8 mouse cellular contexts compared by ENCODE assay signal in genomic region chr17:66518877-66519553, GRCm38 (mm10). TPM values are rescaled to one million over a fixed set of nuclear protein-coding genes. Genes with fewer than 3 reads are reported as not detected.
DNase-seq lines count a peak whose midpoint lies in the region; ATAC-seq and TF ChIP-seq lines count a peak whose summit lies in the region.

No protein-coding gene starts in this region.

- peak overlapping the region; percentile 59 for H3K27ac ChIP-seq in forebrain, embryonic 14.5 days (ENCODE audit: low read depth, low read length)
- peak overlapping the region; percentile 62; the same call in 1 of the 2 replicates for H3K27ac ChIP-seq in intestine, embryonic 15.5 days
- H3K27ac ChIP-seq in liver, postnatal 0 days (ENCODE audit: low read depth), result peak overlapping the region; percentile 77
- H3K27ac ChIP-seq in neural tube, embryonic 15.5 days (replicated peaks), result peak overlapping the region; percentile 74

- under 1% methylated on average over 47 of the region's 57 CpGs for WGBS in forebrain, embryonic 14.5 days
- WGBS in intestine, embryonic 15.5 days, result under 1% methylated on average over 57 of the region's 57 CpGs
- WGBS in liver, postnatal 0 days (ENCODE audit: insufficient replicate concordance), result under 1% methylated on average over 52 of the region's 57 CpGs
- WGBS in neural tube, embryonic 15.5 days, result under 1% methylated on average over 56 of the region's 57 CpGs

- no peak for TF ChIP-seq EP300 in liver, postnatal 0 days (IDR thresholded peaks at IDR 0.05; ENCODE audit: low read depth)

- H3K9me3 ChIP-seq in forebrain, embryonic 14.5 days (replicated peaks; ENCODE audit: control insufficient read depth, low read length), result no peaks in the 10 kb centered on the region
- no peaks in the 10 kb centered on the region for H3K9me3 ChIP-seq in intestine, embryonic 15.5 days
- no peaks in the 10 kb centered on the region for H3K9me3 ChIP-seq in liver, postnatal 0 days (ENCODE audit: low read length)
- no peaks in the 10 kb centered on the region for H3K9me3 ChIP-seq in neural tube, embryonic 15.5 days (replicated peaks)

- TF ChIP-seq CTCF in liver, postnatal 0 days (IDR thresholded peaks at IDR 0.05; ENCODE audit: low read depth), result no peak

- peak overlapping the region; percentile 97 for H3K4me3 ChIP-seq in forebrain, embryonic 14.5 days (ENCODE audit: low read depth, low read length)
- H3K4me3 ChIP-seq in intestine, embryonic 15.5 days (replicated peaks), result peak overlapping the region; percentile 100
- H3K4me3 ChIP-seq in liver, postnatal 0 days (ENCODE audit: low read depth, low read length), result peak overlapping the region; percentile 98
- peak overlapping the region; percentile 93 for H3K4me3 ChIP-seq in neural tube, embryonic 15.5 days (replicated peaks)

- H3K36me3 ChIP-seq in forebrain, embryonic 14.5 days (ENCODE audit: control insufficient read depth, insufficient read depth, low read length), result no peaks in the 10 kb centered on the region
- H3K36me3 ChIP-seq in intestine, embryonic 15.5 days, result no peaks in the 10 kb centered on the region
- H3K36me3 ChIP-seq in liver, postnatal 0 days (replicated peaks; ENCODE audit: insufficient read depth, low read length), result no peaks in the 10 kb centered on the region
- no peaks in the 10 kb centered on the region for H3K36me3 ChIP-seq in neural tube, embryonic 15.5 days

- H3K27me3 ChIP-seq in forebrain, embryonic 14.5 days (replicated peaks; ENCODE audit: control insufficient read depth, insufficient read depth, low read length), result no peaks in the 10 kb centered on the region
- H3K27me3 ChIP-seq in intestine, embryonic 15.5 days (replicated peaks), result no peaks in the 10 kb centered on the region
- no peaks in the 10 kb centered on the region for H3K27me3 ChIP-seq in liver, postnatal 0 days (ENCODE audit: insufficient read depth, low read length)
- no peaks in the 10 kb centered on the region for H3K27me3 ChIP-seq in neural tube, embryonic 15.5 days (replicated peaks)

- peak; percentile 77 for ATAC-seq in forebrain, embryonic 14.5 days
- ATAC-seq in intestine, embryonic 15.5 days, result peak; percentile 77
- ATAC-seq in liver, postnatal 0 days, result peak; percentile 72
- peak; percentile 67 for ATAC-seq in neural tube, embryonic 15.5 days (ENCODE audit: low FRiP score)

- DNase-seq in urinary bladder, postnatal 14 days (ENCODE audit: low spot score), result peak; percentile 17
- DNase-seq in urinary bladder, postnatal 25 days (ENCODE audit: low spot score), result no peak
- peak; percentile 56 to 64 for DNase-seq in adrenal gland, postnatal 36 days
- peak; percentile 21 for DNase-seq in forebrain, embryonic 14.5 days (ENCODE audit: low spot score)
- peak; percentile 50 for DNase-seq in liver, postnatal 0 days
- no peak for DNase-seq in cerebellum, adult 9-11 months

- peak overlapping the region; percentile 99 for H3K9ac ChIP-seq in forebrain, embryonic 14.5 days (ENCODE audit: low read length)
- H3K9ac ChIP-seq in intestine, embryonic 15.5 days, result peak overlapping the region; percentile 97
- H3K9ac ChIP-seq in liver, postnatal 0 days (replicated peaks), result peak overlapping the region; percentile 95
- H3K9ac ChIP-seq in neural tube, embryonic 15.5 days (replicated peaks), result peak overlapping the region; percentile 97

- H3K4me2 ChIP-seq in forebrain, embryonic 14.5 days (ENCODE audit: low read length), result peak overlapping the region; percentile 75
- peak overlapping the region; percentile 84 for H3K4me2 ChIP-seq in intestine, embryonic 15.5 days (replicated peaks)
- H3K4me2 ChIP-seq in liver, postnatal 0 days (ENCODE audit: low read depth, low read length), result peak overlapping the region; percentile 90
- H3K4me2 ChIP-seq in neural tube, embryonic 15.5 days, result peak overlapping the region; percentile 64

- H3K4me1 ChIP-seq in forebrain, embryonic 14.5 days (ENCODE audit: control insufficient read depth, insufficient read depth, low read length), result peaks cover 14% of the 10 kb centered on the region
- H3K4me1 ChIP-seq in intestine, embryonic 15.5 days (replicated peaks), result peaks cover 20% of the 10 kb centered on the region
- H3K4me1 ChIP-seq in liver, postnatal 0 days (ENCODE audit: insufficient read depth), result peaks cover 13% of the 10 kb centered on the region
- H3K4me1 ChIP-seq in neural tube, embryonic 15.5 days, result peaks cover 34% of the 10 kb centered on the region

RNA-seq across cellular contexts. Expression of gene Rab12, which starts 0.5 kb away (rescaled TPM):
- total RNA-seq in adrenal gland, postnatal 36 days (2021), result 10 to 100 TPM; 87.5 to 97.8 TPM
- polyA plus RNA-seq in forebrain, embryonic 14.5 days (2014; fragmentation: Nextera tagmentation; extraction: Ambion mirVana), result 52.0 and 67.1 TPM in 2 replicates
- polyA plus RNA-seq in intestine, embryonic 15.5 days (2015; fragmentation: Nextera tagmentation; extraction: Ambion mirVana), result 31.4 and 32.5 TPM in 2 replicates
- 8.2 and 10.7 TPM in 2 replicates for polyA plus RNA-seq in liver, postnatal 0 days (2015; fragmentation: Nextera tagmentation; extraction: Ambion mirVana)
- 72.6 and 82.6 TPM in 2 replicates for polyA plus RNA-seq in neural tube, embryonic 15.5 days (2015; fragmentation: Nextera tagmentation; extraction: Ambion mirVana)

Comparison
In these comparisons a context has a peak if more than half of its experiments do, and no peak if none do; other contexts are left out.
1. DNase-seq: peak in urinary bladder, postnatal 14 days (single experiment), adrenal gland, postnatal 36 days (2 of 2), forebrain, embryonic 14.5 days (single experiment) and liver, postnatal 0 days (single experiment); none in urinary bladder, postnatal 25 days (single experiment) and cerebellum, adult 9-11 months (single experiment).
2. Peak in every context shown above with its lines, with median percentiles within 50 percentile points of each other: ATAC-seq, H3K27ac ChIP-seq, H3K4me2 ChIP-seq, H3K4me3 ChIP-seq and H3K9ac ChIP-seq.